Mouse (Mus musculus) lung, adult 2 months (tissue): ENCODE results near the gene Cfap52. TPM values are rescaled to one million over a fixed set of nuclear protein-coding genes. Genes with fewer than 3 reads are reported as not detected.

Experiments
- DNase-seq: peaks from one replicate; pipeline ENCODE4 v3.0.0; 2022
- H3K4me1 ChIP-seq: fragments of 200-500 bp; 2 replicates; pipeline ENCODE4 v1.6.1; 2011; ENCODE audit warnings: low read length; ENCODE audit not compliant: control insufficient read depth, insufficient read depth
- H3K4me3 ChIP-seq: fragments of 200-500 bp; replicated peaks from 2 replicates; pipeline ENCODE3; 2011; ENCODE audit warnings: low read depth, mild to moderate bottlenecking, control low read depth, low read length; ENCODE audit errors: extremely low read depth
- CTCF ChIP-seq: fragments of 200-500 bp; IDR thresholded peaks from 2 replicates; pipeline ENCODE4 v1.5.1; 2011; ENCODE audit warnings: mild to moderate bottlenecking, low read length, control low read depth; ENCODE audit not compliant: insufficient read depth
- POLR2A ChIP-seq: fragments of 200-500 bp; IDR thresholded peaks from 2 replicates; pipeline ENCODE4 v1.6.1; 2011; ENCODE audit warnings: low read depth, mild to moderate bottlenecking, control low read depth, low read length, borderline replicate concordance; ENCODE audit errors: extremely low read depth
- whole genome bisulfite sequencing: fragments of 180-500 bp; shearing (Covaris S2); methylation state at CpG from one replicate; pipeline ENCODE4 v1.1.7; 2018; 5-methylcytosine and 5-hydroxymethylcytosine counted together
- polyA plus RNA-seq: library from polyadenylated mRNA; depleted of rRNA; stranded (reverse); fragments of >200 nt; gene quantifications from 2 replicates; pipeline ENCODE4 v1.2.3, GENCODE M21; 2012

Cfap52 gene
- polyA plus RNA-seq, 1 experiment: 9.4 TPM

DNA sequence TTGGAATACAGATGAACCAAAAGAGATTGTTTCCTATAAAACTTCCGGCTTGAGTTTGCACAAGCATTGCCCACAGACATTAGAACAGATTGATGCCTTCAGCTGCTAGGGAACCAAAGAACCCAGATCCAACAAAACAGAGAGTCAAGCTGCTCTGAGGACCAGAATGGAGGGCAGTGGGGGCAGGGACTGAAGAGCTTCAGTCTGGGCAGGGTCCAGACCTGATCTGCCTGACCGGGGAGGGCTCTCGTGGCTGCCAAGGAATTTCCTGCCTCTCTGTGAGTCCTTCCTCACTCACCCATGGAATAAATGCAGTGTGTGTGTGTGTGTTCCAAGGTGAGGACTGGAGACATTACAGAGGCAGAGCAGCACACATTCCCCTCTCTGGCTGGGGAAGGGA lies 17.2 kb downstream of the Cfap52 start:
- TF ChIP-seq POLR2A (no peak), CTCF (no peak)
- Histone ChIP-seq H3K4me3 (no peak overlapping the region), H3K4me1 (no peaks in the 10 kb centered on the region)
- no peak for DNase-seq
- WGBS: 33% methylated on average over 3 of the region's 3 CpGs

DNA sequence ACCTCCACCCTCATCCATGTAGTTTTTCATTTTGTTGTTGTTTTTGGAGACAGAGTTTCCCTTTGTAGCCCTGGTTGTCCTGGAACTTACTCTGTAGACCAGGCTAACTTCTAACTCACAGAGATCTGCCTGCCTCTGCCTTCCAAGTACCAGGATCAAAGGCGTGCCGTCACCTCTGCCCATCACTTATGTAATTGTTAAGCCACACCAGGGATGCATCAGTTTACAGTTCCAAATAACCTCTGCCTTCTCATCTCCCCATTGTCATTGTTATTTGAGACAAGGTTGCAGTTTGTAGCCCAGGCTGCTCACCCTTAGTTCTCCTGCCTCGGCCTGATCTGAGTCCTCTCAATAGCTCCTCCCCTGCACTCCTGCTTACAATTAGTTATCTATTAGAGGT lies 33.3 kb downstream of the Cfap52 start:
- 92% methylated on average over 3 of the region's 3 CpGs for WGBS
- no peak for DNase-seq
- TF ChIP-seq CTCF (no peak), POLR2A (no peak)
- no peaks in the 10 kb centered on the region for H3K4me1 ChIP-seq
- no peak overlapping the region for H3K4me3 ChIP-seq

DNA sequence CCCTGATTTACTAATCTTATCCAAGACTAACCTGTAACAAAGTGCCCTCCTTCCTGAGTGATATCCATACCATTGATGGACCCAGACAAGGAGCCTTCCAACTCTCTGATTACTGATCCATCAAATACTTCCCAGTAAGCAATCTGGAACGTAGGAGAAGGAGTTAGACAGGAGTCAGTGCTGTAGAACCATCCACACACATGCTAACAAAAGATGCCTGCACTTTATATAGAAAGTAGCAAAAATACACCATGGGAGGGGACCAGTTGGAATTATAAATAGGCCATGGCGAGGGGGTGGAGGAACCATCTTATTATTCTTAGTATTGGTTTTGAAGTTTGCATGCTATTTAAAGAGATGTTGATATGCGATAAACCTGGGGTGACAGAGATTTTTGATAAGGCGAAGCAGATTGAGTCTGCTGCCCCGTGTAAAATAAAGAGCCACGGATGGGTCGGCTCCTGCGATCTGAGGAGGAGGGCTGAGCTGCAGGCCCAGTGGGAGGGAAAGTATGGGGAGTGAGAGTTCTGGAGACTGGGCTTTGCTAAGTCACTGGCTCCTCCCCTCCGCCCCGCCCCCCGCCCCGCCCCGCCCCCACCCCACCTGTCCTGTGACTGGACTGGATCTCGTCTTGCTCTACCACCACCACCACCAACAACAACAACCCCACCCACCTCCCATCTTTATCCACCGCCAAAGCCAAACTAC lies 38.9 kb downstream of the Cfap52 start:
- H3K4me1 ChIP-seq: peaks cover 3% of the 10 kb centered on the region; the same call in 1 of the 2 replicates
- 21% methylated on average over 15 of the region's 15 CpGs for WGBS
- TF ChIP-seq POLR2A (no peak), CTCF (no peak)
- no peak overlapping the region for H3K4me3 ChIP-seq
- no peak for DNase-seq

DNA sequence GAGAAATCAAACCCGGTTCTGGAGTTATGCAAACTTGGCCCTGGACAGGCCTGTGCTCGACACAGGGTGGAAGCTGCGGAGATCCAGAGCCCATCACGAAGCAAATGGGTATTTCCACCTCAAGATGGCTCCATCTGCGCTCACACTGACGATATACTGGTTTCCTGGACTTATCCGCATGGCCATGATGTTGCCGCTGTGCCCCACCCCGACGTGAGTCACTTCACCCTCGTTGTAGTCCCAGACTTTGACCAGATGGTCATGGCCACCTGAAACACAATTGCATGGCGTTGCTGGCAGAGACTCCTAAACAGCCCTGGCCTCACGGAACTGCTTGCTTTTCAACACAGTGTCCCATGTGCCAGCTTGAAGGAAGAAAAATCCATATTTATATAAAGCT lies 40.5 kb downstream of the Cfap52 start:
- Histone ChIP-seq H3K4me3 (no peak overlapping the region), H3K4me1 (peaks cover 5% of the 10 kb centered on the region)
- no peak for DNase-seq
- TF ChIP-seq CTCF: no peak
- TF ChIP-seq POLR2A: no peak
- 89% methylated on average over 13 of the region's 13 CpGs for whole genome bisulfite sequencing

DNA sequence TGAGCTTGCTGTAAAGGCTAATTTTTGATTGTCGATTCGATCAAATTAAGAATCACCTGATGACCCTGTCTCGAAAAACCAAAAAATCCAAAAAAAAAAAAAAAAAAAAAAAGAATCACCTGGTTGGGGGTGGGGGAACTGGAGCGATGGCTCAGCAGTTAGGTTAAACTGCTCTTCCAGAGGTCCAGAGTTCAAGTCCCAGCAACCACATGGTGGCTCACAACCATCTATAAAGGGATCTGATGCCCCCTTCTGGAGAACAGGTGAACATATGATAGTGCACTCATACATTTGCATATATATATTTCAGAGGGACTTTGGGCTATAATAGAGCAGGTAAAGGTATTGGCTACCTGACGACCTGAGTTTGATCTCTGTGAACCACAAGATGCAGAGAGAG lies 41.7 kb downstream of the Cfap52 start:
- Histone ChIP-seq H3K4me1 (peaks cover 12% of the 10 kb centered on the region), H3K4me3 (no peak overlapping the region)
- WGBS: 94% methylated on average over 5 of the region's 5 CpGs
- TF ChIP-seq POLR2A (no peak), CTCF (no peak)
- DNase-seq: no peak

DNA sequence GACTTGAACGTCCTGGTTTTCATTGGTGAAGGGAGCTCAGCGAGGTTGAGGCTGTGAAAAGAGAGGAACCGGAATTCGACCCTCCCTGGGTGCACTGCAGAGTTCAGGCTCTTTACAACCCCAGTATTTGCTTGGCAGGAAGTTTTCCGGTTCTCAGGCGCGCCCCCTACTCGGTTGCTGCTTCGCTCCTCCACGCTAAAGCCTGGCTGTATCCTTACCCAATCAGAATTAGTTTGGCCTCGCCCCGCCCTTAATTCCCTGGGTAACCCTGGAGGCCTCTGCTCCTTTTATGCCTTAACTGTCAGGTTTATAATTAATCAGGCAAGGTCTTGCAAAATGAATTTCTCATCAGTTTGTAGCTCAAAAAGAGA lies 42.7 kb downstream of the Cfap52 start:
- peak; percentile 71 for DNase-seq
- peak overlapping the region; percentile 76 for H3K4me3 ChIP-seq
- peaks cover 12% of the 10 kb centered on the region for H3K4me1 ChIP-seq
- WGBS: under 1% methylated on average over 12 of the region's 12 CpGs
- TF ChIP-seq CTCF (no peak), POLR2A (peak; percentile 38; the same call in 1 of the 2 replicates)

DNA sequence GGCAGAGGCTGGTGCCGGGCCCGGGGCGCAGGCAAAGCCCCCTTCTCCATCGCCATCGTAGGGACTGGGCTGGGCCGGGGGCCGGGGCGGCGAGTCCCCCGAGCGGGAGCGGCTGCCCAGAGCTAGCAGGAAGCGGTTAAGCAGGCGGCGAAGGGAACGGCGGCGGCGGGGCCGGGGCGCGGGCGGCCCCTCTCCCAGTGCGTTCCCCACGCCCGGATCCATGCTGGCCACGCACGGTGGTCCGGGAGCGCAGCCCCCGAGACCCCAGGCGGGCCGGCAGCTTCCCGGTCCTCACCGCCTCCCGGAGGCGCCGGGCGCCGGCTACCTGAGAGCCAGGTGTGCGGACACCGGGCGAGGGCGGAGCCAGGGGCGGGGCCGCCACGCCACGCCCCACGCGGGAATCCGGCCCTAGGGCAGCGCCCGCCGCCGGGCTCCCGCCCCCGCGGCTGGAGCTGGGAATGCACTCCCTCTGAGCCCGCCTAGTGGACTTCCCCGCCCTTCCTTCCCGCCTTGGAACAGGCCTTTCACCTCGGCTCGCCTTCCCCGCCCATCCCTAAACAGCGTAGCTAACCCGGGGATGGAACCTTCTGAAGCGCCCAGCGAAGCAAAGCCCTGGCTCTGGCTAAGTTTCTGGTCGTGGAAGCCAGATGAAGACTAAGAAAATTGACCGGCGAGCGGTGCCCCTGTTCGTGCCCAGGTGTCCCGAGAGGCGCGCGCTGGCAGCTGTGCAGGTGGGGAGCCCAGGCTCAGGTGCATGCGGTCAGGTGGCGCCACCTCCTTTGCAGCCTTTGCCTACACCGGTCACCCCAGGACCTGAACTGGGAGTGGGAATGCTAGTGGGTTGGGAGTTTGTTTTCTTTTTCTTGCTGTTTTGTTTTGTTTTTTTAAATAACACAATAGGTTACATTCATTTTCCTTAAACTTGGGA lies 43.4 kb downstream of the Cfap52 start, which contains the start of gene Usp43:
Usp43 (minus strand) TSS at position 327 of the 928 bp plus-strand sequence.
- H3K4me1 ChIP-seq: peaks cover 12% of the 10 kb centered on the region
- WGBS: 1% methylated on average over 75 of the region's 80 CpGs
- H3K4me3 ChIP-seq: peak within 1 kb of the TSS; percentile 76
- peak; percentile 23; the same call in 1 of the 2 replicates for TF ChIP-seq POLR2A
- no peak for TF ChIP-seq CTCF
- DNase-seq: peak; percentile 79

DNA sequence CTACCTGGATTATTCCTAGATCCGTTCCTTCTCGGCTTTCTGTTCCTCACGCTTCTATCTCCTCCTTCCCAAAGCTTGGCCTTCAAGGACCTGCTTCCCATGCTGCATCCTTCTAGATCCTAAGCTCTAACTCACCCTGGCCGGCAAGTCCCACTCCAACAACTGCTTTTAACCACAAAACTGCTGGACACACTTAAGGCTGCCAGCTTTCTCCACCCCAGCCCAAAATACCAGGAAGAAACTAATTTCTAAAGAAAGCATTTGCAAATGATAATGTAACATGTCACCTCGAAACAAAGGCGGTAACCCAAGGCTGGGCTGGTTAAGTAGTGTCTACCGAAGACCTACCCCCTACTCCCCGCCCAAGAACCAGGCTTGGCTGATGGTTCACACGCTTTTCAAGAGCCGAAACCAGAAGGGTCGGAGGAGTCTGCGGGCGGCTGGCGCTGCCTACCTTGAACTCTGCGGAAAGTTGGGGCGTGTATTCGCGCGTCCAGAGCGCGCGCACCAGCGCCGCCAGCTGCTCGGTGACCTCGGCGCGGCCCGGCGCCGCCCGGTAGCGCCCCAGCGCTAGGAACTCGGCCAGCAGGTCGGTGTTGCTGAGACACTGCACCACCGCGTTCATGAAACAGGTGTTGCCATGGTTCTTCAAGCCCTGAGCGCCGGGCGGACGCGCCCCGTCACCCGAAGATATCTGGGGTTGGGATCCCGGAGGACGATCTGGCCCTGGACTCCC lies 44.2 kb downstream of the Cfap52 start:
- DNase-seq: peak; percentile 63
- peak; percentile 36; the same call in 1 of the 2 replicates for TF ChIP-seq POLR2A
- TF ChIP-seq CTCF: no peak
- WGBS: 5% methylated on average over 47 of the region's 47 CpGs
- Histone ChIP-seq H3K4me1 (peaks cover 12% of the 10 kb centered on the region), H3K4me3 (peak overlapping the region; percentile 44)
